Mouse (Mus musculus): ENCODE results near the gene Slc35e4. TPM values are rescaled to one million over a fixed set of nuclear protein-coding genes. Genes with fewer than 3 reads are reported as not detected.
"Not testable (repeated sequence)": the region's sequence is repeated elsewhere in the genome, so short reads cannot be mapped to it uniquely, and the experiment has no call there.

Gene Slc35e4
- polyA plus RNA-seq, 1 experiment, result 69.6 TPM

DNA sequence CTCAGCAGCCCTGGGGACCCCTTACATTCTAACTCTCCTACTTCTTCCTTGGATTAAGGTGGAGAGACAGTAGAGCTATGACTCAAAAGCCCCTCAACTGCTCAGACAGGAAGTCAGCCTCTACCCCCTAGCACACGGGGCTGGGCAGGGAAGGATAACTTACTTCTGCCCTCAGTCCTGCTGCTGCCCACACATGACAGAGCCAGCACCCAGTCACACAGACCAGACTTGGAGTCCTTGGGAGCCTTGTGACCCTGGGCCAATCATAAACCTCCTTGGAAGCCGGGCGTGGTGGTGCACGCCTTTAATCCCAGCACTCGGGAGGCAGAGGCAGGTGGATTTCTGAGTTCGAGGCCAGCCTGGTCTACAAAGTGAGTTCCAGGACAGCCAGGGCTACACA lies 3.0 kb downstream of the Slc35e4 start:
- Histone ChIP-seq H3ac (ENCODE audit: control insufficient read depth, insufficient read length) (peak overlapping the region; percentile 31), H3K4me3 (peak overlapping the region; percentile 99), H3K79me2 (ENCODE audit: control insufficient read depth, insufficient read depth) (peaks cover 69% of the 10 kb centered on the region), H3K4me2 (ENCODE audit: low read depth) (peak overlapping the region; percentile 93)
- H3K27me3 ChIP-seq (ENCODE audit: control insufficient read depth, insufficient read depth, insufficient read length); H3K36me3 ChIP-seq (ENCODE audit: control insufficient read depth, insufficient read depth): not testable (repeated sequence)
- TF ChIP-seq POLR2A (IDR thresholded peaks at IDR 0.05; ENCODE audit: insufficient read length, low read depth) (peak; percentile 65), POLR2AphosphoS2 (IDR thresholded peaks at IDR 0.05; ENCODE audit: insufficient read length, low read depth) (peak; percentile 75)

DNA sequence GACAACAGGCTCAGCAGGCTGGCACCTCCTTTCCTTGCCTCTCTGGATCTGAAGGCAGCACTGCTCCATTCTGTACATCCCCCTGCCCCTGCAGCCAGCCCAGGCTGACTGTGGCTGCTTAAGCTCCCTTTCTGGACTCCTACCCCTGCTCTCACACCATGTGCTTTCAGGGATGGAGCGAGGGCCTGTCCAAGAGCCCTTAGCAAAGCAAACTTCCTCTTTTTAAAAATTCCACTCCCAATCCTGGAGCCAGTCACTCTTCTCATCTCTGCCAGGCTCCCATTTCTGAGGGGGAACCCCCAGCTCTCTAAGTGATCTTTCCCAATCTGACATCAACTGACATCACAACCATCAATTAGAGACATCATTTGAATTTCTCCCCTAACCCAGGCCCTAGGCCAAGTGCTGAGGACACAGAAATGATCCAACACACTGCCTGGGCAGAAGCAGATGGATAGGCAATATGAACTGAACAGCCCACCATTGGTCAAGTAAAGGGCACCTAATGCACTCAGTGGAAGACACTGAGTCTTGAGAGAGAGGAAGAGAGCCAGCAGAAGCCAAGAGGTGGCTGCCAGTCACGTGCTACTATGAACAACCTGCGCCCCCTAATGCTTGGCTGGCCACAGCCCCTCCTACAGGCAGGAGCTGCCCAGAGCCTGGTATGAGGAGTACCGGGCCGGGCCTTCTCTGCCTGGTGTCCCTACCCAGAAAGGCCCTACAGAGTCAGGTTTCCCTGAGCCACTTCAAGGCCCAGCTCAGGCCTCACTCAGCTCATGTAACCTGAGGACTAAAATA lies 3.8 kb downstream of the Slc35e4 start:
- Histone ChIP-seq H3K27me3 (ENCODE audit: control insufficient read depth, insufficient read depth, insufficient read length) (no peaks in the 10 kb centered on the region), H3K4me3 (peak overlapping the region; percentile 99), H3ac (ENCODE audit: control insufficient read depth, insufficient read length) (no peak overlapping the region), H3K79me2 (ENCODE audit: control insufficient read depth, insufficient read depth) (peaks cover 75% of the 10 kb centered on the region), H3K4me2 (ENCODE audit: low read depth) (peak overlapping the region; percentile 93), H3K36me3 (ENCODE audit: control insufficient read depth, insufficient read depth) (peaks cover 15% of the 10 kb centered on the region)
- TF ChIP-seq REST (IDR thresholded peaks at IDR 0.05; ENCODE audit: insufficient read depth, insufficient read length) (no peak), SRF (IDR thresholded peaks at IDR 0.05; ENCODE audit: control insufficient read depth, insufficient read length, low read depth) (no peak), POLR2AphosphoS2 (IDR thresholded peaks at IDR 0.05; ENCODE audit: insufficient read length, low read depth) (peak; percentile 30), USF1 (IDR thresholded peaks at IDR 0.05; ENCODE audit: low read depth) (peak; percentile 77), TCF12 (IDR thresholded peaks at IDR 0.05; ENCODE audit: insufficient read depth, poor library complexity, severe bottlenecking) (no peak), MYOG (IDR thresholded peaks at IDR 0.05; ENCODE audit: control insufficient read depth in 1 of 3, insufficient read depth in 1 of 3, insufficient read length in 2 of 3, low read depth in 2 of 3) (peak in 1 of 3 experiments; percentile 44), MYOD1 (IDR thresholded peaks at IDR 0.05; ENCODE audit: control insufficient read depth in 1 of 3, insufficient read length in 2 of 3, low read depth in 2 of 3) (no peak), TCF3 (IDR thresholded peaks at IDR 0.05; ENCODE audit: insufficient read length, low read depth) (no peak), POLR2A (IDR thresholded peaks at IDR 0.05; ENCODE audit: insufficient read length, low read depth) (peak; percentile 45), MAX (IDR thresholded peaks at IDR 0.05; ENCODE audit: low read depth) (no peak), CEBPB (IDR thresholded peaks at IDR 0.05; ENCODE audit: insufficient read depth, poor library complexity, severe bottlenecking) (no peak), E2F4 (IDR thresholded peaks at IDR 0.05; ENCODE audit: insufficient read depth) (no peak)

DNA sequence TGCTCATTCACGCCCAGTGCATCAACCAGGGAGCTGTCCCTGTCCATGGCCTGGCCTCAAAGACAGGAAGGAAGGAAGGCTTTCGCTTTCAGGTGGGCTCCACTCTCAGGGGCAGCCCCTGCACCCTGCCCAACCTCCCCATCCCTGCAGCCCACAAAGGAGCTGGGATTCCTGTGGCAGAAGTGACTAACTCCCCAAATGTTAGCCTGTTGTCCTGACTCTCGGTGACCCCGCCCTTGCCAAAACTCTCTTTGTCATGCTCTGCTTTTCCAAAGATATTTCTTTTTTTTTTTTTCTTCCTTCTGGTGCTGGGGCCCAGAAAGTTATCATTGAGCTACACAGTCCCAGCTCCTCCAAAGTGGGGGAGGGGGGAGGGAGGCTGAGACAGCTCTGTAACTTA lies 5.2 kb downstream of the Slc35e4 start:
- Histone ChIP-seq H3K27me3 (ENCODE audit: control insufficient read depth, insufficient read depth, insufficient read length) (no peaks in the 10 kb centered on the region), H3K4me2 (ENCODE audit: low read depth) (peak overlapping the region; percentile 93), H3K4me3 (peak overlapping the region; percentile 99), H3K79me2 (ENCODE audit: control insufficient read depth, insufficient read depth) (peaks cover 75% of the 10 kb centered on the region), H3ac (ENCODE audit: control insufficient read depth, insufficient read length) (no peak overlapping the region), H3K36me3 (ENCODE audit: control insufficient read depth, insufficient read depth) (peaks cover 19% of the 10 kb centered on the region)
- no peak for TF ChIP-seq REST (IDR thresholded peaks at IDR 0.05; ENCODE audit: insufficient read depth, insufficient read length)
- no peak for TF ChIP-seq USF1 (IDR thresholded peaks at IDR 0.05; ENCODE audit: low read depth)
- TF ChIP-seq POLR2AphosphoS2 (IDR thresholded peaks at IDR 0.05; ENCODE audit: insufficient read length, low read depth), result no peak
- TF ChIP-seq MYOG (IDR thresholded peaks at IDR 0.05; ENCODE audit: control insufficient read depth in 1 of 3, insufficient read depth in 1 of 3, insufficient read length in 2 of 3, low read depth in 2 of 3), result peak in 1 of 3 experiments; percentile 17
- TF ChIP-seq MYOD1 (IDR thresholded peaks at IDR 0.05; ENCODE audit: control insufficient read depth in 1 of 3, insufficient read length in 2 of 3, low read depth in 2 of 3), result peak in 1 of 3 experiments; percentile 14

DNA sequence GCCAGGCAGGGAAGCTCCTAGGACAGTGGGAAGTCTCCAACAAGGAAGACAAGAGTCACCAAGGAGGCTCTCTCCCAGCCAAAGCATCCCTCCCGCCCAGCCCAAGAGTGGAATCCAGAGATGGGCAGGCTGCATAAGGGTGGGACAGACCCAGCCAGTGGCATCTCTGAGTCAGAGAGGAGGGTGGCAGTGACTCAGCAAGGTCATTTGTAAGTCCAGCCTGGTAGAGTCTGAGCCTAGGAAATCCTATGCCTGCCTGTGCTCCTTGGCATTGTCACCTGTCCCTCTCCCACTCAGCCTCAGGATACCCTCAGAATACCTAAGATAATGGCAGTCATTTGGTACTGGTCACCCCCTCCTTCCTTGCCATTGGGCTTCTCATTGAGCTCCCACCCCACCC lies 9.0 kb downstream of the Slc35e4 start:
- Histone ChIP-seq H3K4me3 (no peak overlapping the region), H3K36me3 (ENCODE audit: control insufficient read depth, insufficient read depth) (peaks cover 32% of the 10 kb centered on the region), H3ac (ENCODE audit: control insufficient read depth, insufficient read length) (no peak overlapping the region), H3K79me2 (ENCODE audit: control insufficient read depth, insufficient read depth) (peaks cover 45% of the 10 kb centered on the region), H3K27me3 (ENCODE audit: control insufficient read depth, insufficient read depth, insufficient read length) (no peaks in the 10 kb centered on the region), H3K4me2 (ENCODE audit: low read depth) (peak overlapping the region; percentile 33)
- TF ChIP-seq MYOD1 (IDR thresholded peaks at IDR 0.05; ENCODE audit: control insufficient read depth in 1 of 3, insufficient read length in 2 of 3, low read depth in 2 of 3) (peak in 2 of 3 experiments; percentile 14 to 87), E2F4 (IDR thresholded peaks at IDR 0.05; ENCODE audit: insufficient read depth) (no peak), CEBPB (IDR thresholded peaks at IDR 0.05; ENCODE audit: insufficient read depth, poor library complexity, severe bottlenecking) (no peak), MAX (IDR thresholded peaks at IDR 0.05; ENCODE audit: low read depth) (no peak), MYOG (IDR thresholded peaks at IDR 0.05; ENCODE audit: control insufficient read depth in 1 of 3, insufficient read depth in 1 of 3, insufficient read length in 2 of 3, low read depth in 2 of 3) (peak in 1 of 3 experiments; percentile 81), TCF12 (IDR thresholded peaks at IDR 0.05; ENCODE audit: insufficient read depth, poor library complexity, severe bottlenecking) (no peak), REST (IDR thresholded peaks at IDR 0.05; ENCODE audit: insufficient read depth, insufficient read length) (no peak), SRF (IDR thresholded peaks at IDR 0.05; ENCODE audit: control insufficient read depth, insufficient read length, low read depth) (no peak), TCF3 (IDR thresholded peaks at IDR 0.05; ENCODE audit: insufficient read length, low read depth) (peak; percentile 12), POLR2AphosphoS2 (IDR thresholded peaks at IDR 0.05; ENCODE audit: insufficient read length, low read depth) (no peak), USF1 (IDR thresholded peaks at IDR 0.05; ENCODE audit: low read depth) (no peak)

DNA sequence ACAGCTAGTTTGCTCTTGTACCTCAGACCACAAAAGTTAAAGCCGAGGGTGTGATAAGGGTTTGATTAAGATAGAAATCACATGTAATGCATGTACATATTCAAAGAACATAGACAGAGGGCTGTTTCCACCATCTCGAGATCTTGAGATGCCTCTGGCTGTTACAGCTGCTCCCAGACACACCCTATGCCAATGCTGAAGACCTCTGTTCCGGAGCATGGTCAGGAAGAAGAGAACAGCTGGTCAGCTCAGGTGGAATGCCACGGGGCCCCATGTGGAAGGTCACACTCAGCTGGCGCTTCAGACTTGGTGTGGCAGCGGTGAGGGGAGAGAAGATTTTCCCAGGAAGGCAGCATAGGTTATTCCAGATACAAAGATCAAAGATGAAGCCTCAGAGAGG lies 9.8 kb downstream of the Slc35e4 start:
- Histone ChIP-seq H3K4me3 (no peak overlapping the region), H3K36me3 (ENCODE audit: control insufficient read depth, insufficient read depth) (peaks cover 27% of the 10 kb centered on the region)

More for the DNA sequence above, 9.8 kb downstream of the Slc35e4 start:
- H3K79me2 ChIP-seq (ENCODE audit: control insufficient read depth, insufficient read depth), result peaks cover 38% of the 10 kb centered on the region
- H3K27me3 ChIP-seq (ENCODE audit: control insufficient read depth, insufficient read depth, insufficient read length), result no peaks in the 10 kb centered on the region
- peak overlapping the region; percentile 54 for H3K4me2 ChIP-seq (ENCODE audit: low read depth)
- TF ChIP-seq CEBPB (IDR thresholded peaks at IDR 0.05; ENCODE audit: insufficient read depth, poor library complexity, severe bottlenecking), result no peak
- TF ChIP-seq MYOG (IDR thresholded peaks at IDR 0.05; ENCODE audit: control insufficient read depth in 1 of 3, insufficient read depth in 1 of 3, insufficient read length in 2 of 3, low read depth in 2 of 3), result peak in 2 of 3 experiments; percentile 83 to 96
- TF ChIP-seq TCF12 (IDR thresholded peaks at IDR 0.05; ENCODE audit: insufficient read depth, poor library complexity, severe bottlenecking), result peak; percentile 59
- peak in 2 of 3 experiments; percentile 22 to 89 for TF ChIP-seq MYOD1 (IDR thresholded peaks at IDR 0.05; ENCODE audit: control insufficient read depth in 1 of 3, insufficient read length in 2 of 3, low read depth in 2 of 3)
- no peak for TF ChIP-seq POLR2AphosphoS2 (IDR thresholded peaks at IDR 0.05; ENCODE audit: insufficient read length, low read depth)
- TF ChIP-seq TCF3 (IDR thresholded peaks at IDR 0.05; ENCODE audit: insufficient read length, low read depth), result peak; percentile 57
- TF ChIP-seq REST (IDR thresholded peaks at IDR 0.05; ENCODE audit: insufficient read depth, insufficient read length), result no peak
- H3ac ChIP-seq (ENCODE audit: control insufficient read depth, insufficient read length), result no peak overlapping the region

Data from myocyte (in vitro differentiated cells).